In genomic region chr10:127325454-127326016, GRCm38 (mm10) we compare ENCODE assay signal across 8 mouse cellular contexts. TPM values are rescaled to one million over a fixed set of nuclear protein-coding genes. Genes with fewer than 3 reads are reported as not detected.
DNase-seq lines count a peak whose midpoint lies in the region; ATAC-seq and TF ChIP-seq lines count a peak whose summit lies in the region.

No protein-coding gene starts in this region.

- DNase-seq in lung, embryonic 14.5 days: no peak
- DNase-seq in lung, postnatal 14 days: no peak
- no peak for DNase-seq in limb, embryonic 14.5 days (ENCODE audit: low spot score)
- DNase-seq in stomach, postnatal 0 days (ENCODE audit: low spot score): no peak
- DNase-seq in left cerebral cortex, adult 11 months (ENCODE audit: low spot score): no peak
- DNase-seq in layer of hippocampus, adult 11-12 months (ENCODE audit: low spot score): no peak
- DNase-seq in right cerebral cortex, postnatal 25 days: no peak

- no peak overlapping the region for H3K27ac ChIP-seq in lung, embryonic 14.5 days (ENCODE audit: low read depth)
- H3K27ac ChIP-seq in embryonic facial prominence, embryonic 15.5 days (replicated peaks): no peak overlapping the region
- no peak overlapping the region for H3K27ac ChIP-seq in limb, embryonic 14.5 days (replicated peaks; ENCODE audit: low read depth, low read length)
- no peak overlapping the region for H3K27ac ChIP-seq in stomach, postnatal 0 days (replicated peaks)

- peaks cover 10% of the 10 kb centered on the region; the same call in 1 of the 2 replicates for H3K36me3 ChIP-seq in lung, embryonic 14.5 days (ENCODE audit: insufficient read depth)
- H3K36me3 ChIP-seq in embryonic facial prominence, embryonic 15.5 days: peaks cover 5% of the 10 kb centered on the region; the same call in 1 of the 2 replicates
- peaks cover 10% of the 10 kb centered on the region for H3K36me3 ChIP-seq in limb, embryonic 14.5 days (ENCODE audit: control insufficient read depth, insufficient read depth, low read length)
- H3K36me3 ChIP-seq in stomach, postnatal 0 days (ENCODE audit: control insufficient read depth, insufficient read depth, low read length): no peaks in the 10 kb centered on the region

- WGBS in lung, embryonic 14.5 days: 30% methylated on average over 14 of the region's 14 CpGs
- 36% methylated on average over 14 of the region's 14 CpGs for WGBS in embryonic facial prominence, embryonic 15.5 days
- WGBS in limb, embryonic 14.5 days: 17% methylated on average over 14 of the region's 14 CpGs
- 47% methylated on average over 14 of the region's 14 CpGs for WGBS in stomach, postnatal 0 days

- ATAC-seq in lung, embryonic 14.5 days (ENCODE audit: insufficient read depth): no peak
- ATAC-seq in embryonic facial prominence, embryonic 15.5 days (ENCODE audit: insufficient number of reproducible peaks, low FRiP score, low TSS enrichment, low read depth): no peak
- ATAC-seq in limb, embryonic 14.5 days (ENCODE audit: low FRiP score, low read depth): no peak
- ATAC-seq in stomach, postnatal 0 days (ENCODE audit: low FRiP score, low TSS enrichment): no peak

- TF ChIP-seq EP300 in stomach, postnatal 0 days (optimal IDR thresholded peaks at IDR 0.05): no peak

- H3K27me3 ChIP-seq in lung, embryonic 14.5 days (ENCODE audit: insufficient read depth, low read length): peaks cover 52% of the 10 kb centered on the region
- peaks cover 55% of the 10 kb centered on the region for H3K27me3 ChIP-seq in embryonic facial prominence, embryonic 15.5 days
- peaks cover 23% of the 10 kb centered on the region for H3K27me3 ChIP-seq in limb, embryonic 14.5 days (ENCODE audit: control insufficient read depth, insufficient read depth, low read length)
- H3K27me3 ChIP-seq in stomach, postnatal 0 days (ENCODE audit: control insufficient read depth, insufficient read depth, low read length): no peaks in the 10 kb centered on the region

- 0 out of 2 replicates have a peak, but pooled peaks cover 5% of the 10 kb centered on the region for H3K9me3 ChIP-seq in lung, embryonic 14.5 days (ENCODE audit: low read depth, low read length)
- no peaks in the 10 kb centered on the region for H3K9me3 ChIP-seq in embryonic facial prominence, embryonic 15.5 days (replicated peaks)
- no peaks in the 10 kb centered on the region for H3K9me3 ChIP-seq in limb, embryonic 14.5 days (ENCODE audit: control insufficient read depth, low read length)
- no peaks in the 10 kb centered on the region for H3K9me3 ChIP-seq in stomach, postnatal 0 days (ENCODE audit: control insufficient read depth, low read length)

- H3K9ac ChIP-seq in lung, embryonic 14.5 days: peak overlapping the region; percentile 36; the same call in 1 of the 2 replicates
- no peak overlapping the region for H3K9ac ChIP-seq in embryonic facial prominence, embryonic 15.5 days
- H3K9ac ChIP-seq in limb, embryonic 14.5 days (ENCODE audit: low read depth, low read length, severe bottlenecking): peak overlapping the region; percentile 67; the same call in 1 of the 2 replicates
- H3K9ac ChIP-seq in stomach, postnatal 0 days (ENCODE audit: low read length): no peak overlapping the region; the same call in 1 of the 2 replicates

- H3K4me1 ChIP-seq in lung, embryonic 14.5 days (ENCODE audit: insufficient read depth): peaks cover 5% of the 10 kb centered on the region; the same call in 1 of the 2 replicates
- peaks cover 15% of the 10 kb centered on the region for H3K4me1 ChIP-seq in embryonic facial prominence, embryonic 15.5 days
- H3K4me1 ChIP-seq in limb, embryonic 14.5 days (ENCODE audit: control insufficient read depth, insufficient read depth, low read length): peaks cover 8% of the 10 kb centered on the region; the same call in 1 of the 2 replicates
- peaks cover 10% of the 10 kb centered on the region; the same call in 1 of the 2 replicates for H3K4me1 ChIP-seq in stomach, postnatal 0 days (replicated peaks; ENCODE audit: control insufficient read depth, insufficient read depth)

- peak overlapping the region; percentile 73 for H3K4me2 ChIP-seq in lung, embryonic 14.5 days
- peak overlapping the region; percentile 77 for H3K4me2 ChIP-seq in embryonic facial prominence, embryonic 15.5 days (replicated peaks)
- peak overlapping the region; percentile 96 for H3K4me2 ChIP-seq in limb, embryonic 14.5 days (replicated peaks; ENCODE audit: low read depth, low read length, severe bottlenecking)
- H3K4me2 ChIP-seq in stomach, postnatal 0 days (replicated peaks; ENCODE audit: low read depth): peak overlapping the region; percentile 97

- TF ChIP-seq CTCF in lung, embryonic 14.5 days (IDR thresholded peaks at IDR 0.05; ENCODE audit: low read depth): no peak
- no peak for TF ChIP-seq CTCF in stomach, postnatal 0 days (IDR thresholded peaks at IDR 0.05; ENCODE audit: low read depth)

- peak overlapping the region; percentile 44 for H3K4me3 ChIP-seq in lung, embryonic 14.5 days (ENCODE audit: low read depth, low read length)
- H3K4me3 ChIP-seq in embryonic facial prominence, embryonic 15.5 days (replicated peaks): peak overlapping the region; percentile 43
- H3K4me3 ChIP-seq in limb, embryonic 14.5 days (replicated peaks; ENCODE audit: low read length): peak overlapping the region; percentile 52
- H3K4me3 ChIP-seq in stomach, postnatal 0 days (ENCODE audit: low read depth, low read length): peak overlapping the region; percentile 50

- no peak for TF ChIP-seq POLR2A in limb, embryonic 14.5 days (IDR thresholded peaks at IDR 0.05; ENCODE audit: borderline replicate concordance, extremely low read depth, insufficient read depth, insufficient read length)

RNA-seq across cellular contexts. Expression of gene Arhgap9, which starts 3.8 kb away (rescaled TPM):
- polyA plus RNA-seq in lung, embryonic 14.5 days (2014; fragmentation: Nextera tagmentation; extraction: Ambion mirVana): 3.2 and 4.2 TPM in 2 replicates
- polyA plus RNA-seq in embryonic facial prominence, embryonic 15.5 days (2015; fragmentation: Nextera tagmentation; extraction: Ambion mirVana): 5.1 and 5.2 TPM in 2 replicates
- polyA plus RNA-seq in limb, embryonic 14.5 days (2012; rRNA removed): 5.5 and 5.8 TPM in 2 replicates
- 5.6 and 7.5 TPM in 2 replicates for polyA plus RNA-seq in limb, embryonic 14.5 days (2014; fragmentation: Nextera tagmentation; extraction: Ambion mirVana)
- polyA plus RNA-seq in stomach, postnatal 0 days (2015; fragmentation: Nextera tagmentation; extraction: Ambion mirVana): 5.2 and 5.7 TPM in 2 replicates

RNA-seq across cellular contexts. Expression of gene Mars, which starts 13.9 kb away (rescaled TPM):
- polyA plus RNA-seq in lung, embryonic 14.5 days (2014; fragmentation: Nextera tagmentation; extraction: Ambion mirVana): 128 and 132 TPM in 2 replicates
- 101 and 105 TPM in 2 replicates for polyA plus RNA-seq in embryonic facial prominence, embryonic 15.5 days (2015; fragmentation: Nextera tagmentation; extraction: Ambion mirVana)
- 78.5 and 79.8 TPM in 2 replicates for polyA plus RNA-seq in limb, embryonic 14.5 days (2012; rRNA removed)
- 113 and 114 TPM in 2 replicates for polyA plus RNA-seq in limb, embryonic 14.5 days (2014; fragmentation: Nextera tagmentation; extraction: Ambion mirVana)
- polyA plus RNA-seq in stomach, postnatal 0 days (2015; fragmentation: Nextera tagmentation; extraction: Ambion mirVana): 66.6 and 70.4 TPM in 2 replicates

RNA-seq across cellular contexts. Expression of gene Gli1, which starts 16.2 kb away (rescaled TPM):
- polyA plus RNA-seq in lung, embryonic 14.5 days (2014; fragmentation: Nextera tagmentation; extraction: Ambion mirVana): 14.7 and 16.9 TPM in 2 replicates
- polyA plus RNA-seq in embryonic facial prominence, embryonic 15.5 days (2015; fragmentation: Nextera tagmentation; extraction: Ambion mirVana): 15.7 and 16.1 TPM in 2 replicates
- polyA plus RNA-seq in limb, embryonic 14.5 days (2012; rRNA removed): 118 and 157 TPM in 2 replicates
- 16.4 and 19.9 TPM in 2 replicates for polyA plus RNA-seq in limb, embryonic 14.5 days (2014; fragmentation: Nextera tagmentation; extraction: Ambion mirVana)
- 2.3 and 2.4 TPM in 2 replicates for polyA plus RNA-seq in stomach, postnatal 0 days (2015; fragmentation: Nextera tagmentation; extraction: Ambion mirVana)

RNA-seq across cellular contexts. Expression of gene Inhbe, which starts 28.7 kb away (rescaled TPM):
- polyA plus RNA-seq in lung, embryonic 14.5 days (2014; fragmentation: Nextera tagmentation; extraction: Ambion mirVana): 0.04 TPM in 1 of 2 replicates, not detected in the other
- polyA plus RNA-seq in embryonic facial prominence, embryonic 15.5 days (2015; fragmentation: Nextera tagmentation; extraction: Ambion mirVana): 0.05 and 0.07 TPM in 2 replicates
- polyA plus RNA-seq in limb, embryonic 14.5 days (2012; rRNA removed): 0.01 TPM in 1 of 2 replicates, not detected in the other
- polyA plus RNA-seq in limb, embryonic 14.5 days (2014; fragmentation: Nextera tagmentation; extraction: Ambion mirVana): not detected in 2 replicates
- polyA plus RNA-seq in stomach, postnatal 0 days (2015; fragmentation: Nextera tagmentation; extraction: Ambion mirVana): 0.02 and 0.12 TPM in 2 replicates

RNA-seq across cellular contexts. Expression of gene Mbd6, which starts 36.7 kb away (rescaled TPM):
- polyA plus RNA-seq in lung, embryonic 14.5 days (2014; fragmentation: Nextera tagmentation; extraction: Ambion mirVana): 19.1 and 19.4 TPM in 2 replicates
- polyA plus RNA-seq in embryonic facial prominence, embryonic 15.5 days (2015; fragmentation: Nextera tagmentation; extraction: Ambion mirVana): 19.6 and 20.8 TPM in 2 replicates
- 68.1 and 86.6 TPM in 2 replicates for polyA plus RNA-seq in limb, embryonic 14.5 days (2012; rRNA removed)
- polyA plus RNA-seq in limb, embryonic 14.5 days (2014; fragmentation: Nextera tagmentation; extraction: Ambion mirVana): 19.9 and 20.7 TPM in 2 replicates
- polyA plus RNA-seq in stomach, postnatal 0 days (2015; fragmentation: Nextera tagmentation; extraction: Ambion mirVana): 8.5 and 8.9 TPM in 2 replicates

Comparison
In these comparisons a context has a peak if more than half of its experiments do, and no peak if none do; other contexts are left out.
1. H3K9ac ChIP-seq: peak in lung, embryonic 14.5 days (single experiment) and limb, embryonic 14.5 days (single experiment); none in embryonic facial prominence, embryonic 15.5 days (single experiment) and stomach, postnatal 0 days (single experiment).
2. Peak in every context shown above with its lines, with median percentiles within 50 percentile points of each other: H3K4me2 ChIP-seq and H3K4me3 ChIP-seq.